Mouse (Mus musculus) forebrain, embryonic 15.5 days (tissue): ENCODE data around the gene Rxrb. TPM values are rescaled to one million over a fixed set of nuclear protein-coding genes. Genes with fewer than 3 reads are reported as not detected.

Experiments used
- ATAC-seq: fragments of 200-750 bp; cut with Nextera tagmentation; replicated peaks from 2 replicates; pipeline ENCODE4 v1.8.0; 2017; ENCODE audit warnings: mild to moderate bottlenecking, moderate TSS enrichment, moderate library complexity
- H3K27ac ChIP-seq: fragments of 300-500 bp; sonication (generic); replicated peaks from 2 replicates; pipeline ENCODE4 v1.5.1; 2015; ENCODE audit warnings: mild to moderate bottlenecking, inconsistent platforms
- H3K27me3 ChIP-seq: fragments of 300-500 bp; sonication (generic); 2 replicates; pipeline ENCODE4 v1.6.1; 2015; ENCODE audit warnings: inconsistent platforms
- H3K36me3 ChIP-seq: fragments of 300-500 bp; sonication (generic); 2 replicates; pipeline ENCODE4 v1.6.1; 2015; ENCODE audit warnings: mild to moderate bottlenecking, inconsistent platforms
- H3K4me1 ChIP-seq: fragments of 300-500 bp; sonication (generic); 2 replicates; pipeline ENCODE4 v1.6.1; 2015; ENCODE audit warnings: inconsistent platforms
- H3K4me2 ChIP-seq: fragments of 300-500 bp; sonication (generic); replicated peaks from 2 replicates; pipeline ENCODE4 v1.6.1; 2015; ENCODE audit warnings: mild to moderate bottlenecking, inconsistent platforms
- H3K4me3 ChIP-seq: fragments of 300-500 bp; sonication (generic); 2 replicates; pipeline ENCODE4 v1.5.1; 2015; ENCODE audit warnings: mild to moderate bottlenecking, inconsistent platforms
- H3K9ac ChIP-seq: fragments of 300-500 bp; sonication (generic); replicated peaks from 2 replicates; pipeline ENCODE4 v1.6.1; 2015; ENCODE audit warnings: mild to moderate bottlenecking, inconsistent platforms
- H3K9me3 ChIP-seq: fragments of 300-500 bp; sonication (generic); 2 replicates; pipeline ENCODE4 v1.6.1; 2016; ENCODE audit warnings: inconsistent platforms
- WGBS: fragments of 180-500 bp; shearing (Covaris S2); methylation state at CpG from one replicate; pipeline ENCODE4 v1.1.7; 2015; ENCODE audit warnings: mixed read lengths; 5-methylcytosine and 5-hydroxymethylcytosine counted together
- polyA plus RNA-seq: library from polyadenylated mRNA; unstranded; fragments of >200 nt; fragmentation: Nextera tagmentation; extraction: Ambion mirVana; gene quantifications from 2 replicates; pipeline ENCODE4 v1.2.1, GENCODE M21; 2015

Rxrb gene
- polyA plus RNA-seq, 1 experiment from 2014 or later, result 64.5 TPM

DNA sequence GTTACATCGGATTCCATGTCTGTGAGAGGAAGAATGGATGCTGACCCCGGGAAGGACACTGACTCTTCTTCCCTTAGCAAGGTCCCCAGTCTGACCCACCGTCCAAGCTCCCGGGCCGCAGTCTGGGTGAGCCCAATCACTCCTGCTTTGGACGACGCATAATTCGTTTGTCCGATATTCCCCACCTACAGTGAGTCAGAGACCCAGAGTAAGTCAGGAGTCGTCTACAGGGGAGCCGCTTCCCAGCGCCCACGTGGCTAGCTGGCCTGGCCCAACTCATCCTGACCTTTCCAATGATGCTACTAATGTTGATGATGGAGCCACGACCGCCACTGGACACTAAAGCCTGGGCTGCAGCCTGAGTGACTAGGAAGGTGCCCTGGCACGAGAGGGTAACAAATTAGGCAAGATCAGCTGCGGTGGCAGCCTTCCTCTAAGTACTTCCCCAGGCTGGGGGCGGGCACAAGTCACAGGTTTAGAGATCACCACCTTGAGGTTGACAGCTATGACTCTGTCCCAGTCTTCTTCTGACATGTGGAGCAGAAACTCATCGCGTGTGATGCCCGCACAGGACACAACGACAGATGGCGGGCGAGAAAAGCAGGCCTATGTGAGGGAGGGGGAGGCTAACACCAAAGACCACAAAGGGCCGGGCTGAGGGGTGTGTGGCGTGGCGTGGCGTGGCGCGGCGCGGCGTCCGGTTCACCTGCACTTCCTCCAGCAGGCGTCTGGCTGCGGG is 4.5 kb upstream of the Rxrb start:
- Histone ChIP-seq H3K9me3 (no peaks in the 10 kb centered on the region), H3K36me3 (peaks cover 24% of the 10 kb centered on the region), H3K4me3 (peak overlapping the region; percentile 81), H3K4me1 (peaks cover 73% of the 10 kb centered on the region), H3K27me3 (no peaks in the 10 kb centered on the region), H3K27ac (peak overlapping the region; percentile 98), H3K4me2 (peak overlapping the region; percentile 90), H3K9ac (peak overlapping the region; percentile 74)
- WGBS, result 4% methylated on average over 36 of the region's 36 CpGs
- no peak for ATAC-seq

DNA sequence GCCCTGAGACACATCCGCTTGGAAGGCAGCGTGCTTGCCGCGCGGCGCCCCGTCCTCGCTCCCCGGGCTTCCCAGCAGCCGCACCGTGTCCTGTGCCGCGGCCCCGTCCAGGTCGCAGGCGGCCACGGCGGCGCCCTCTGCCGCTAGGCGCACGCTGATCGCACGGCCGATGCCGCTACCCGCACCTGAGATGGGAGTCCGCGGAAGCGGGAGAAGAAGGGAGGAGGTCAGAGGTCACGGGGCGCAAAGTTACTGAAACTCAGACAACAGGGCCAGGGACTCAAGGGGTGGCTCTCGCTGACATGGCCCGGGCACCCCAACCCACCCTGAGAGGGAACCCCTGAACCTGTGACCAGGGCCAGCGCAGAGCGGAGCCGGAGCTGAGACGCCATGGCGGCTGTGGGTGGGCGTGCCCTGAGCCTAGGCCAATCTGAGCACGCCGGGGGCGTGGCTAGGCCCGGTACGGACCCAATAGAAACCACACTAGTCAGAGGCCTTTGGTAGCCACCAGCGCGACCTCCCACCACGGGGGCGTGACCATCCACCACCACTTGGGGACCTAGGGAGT is 3.9 kb upstream of the Rxrb start, which contains the start of gene H2-Ke6:
Gene H2-Ke6, minus strand, starts transcription at position 405 of the 568 bp plus-strand sequence.
- Histone ChIP-seq H3K9ac (peak within 1 kb of the TSS; percentile 74), H3K4me1 (peaks cover 77% of the 10 kb centered on the region), H3K36me3 (peaks cover 24% of the 10 kb centered on the region), H3K27ac (peak within 1 kb of the TSS; percentile 98), H3K4me2 (peak within 1 kb of the TSS; percentile 90), H3K9me3 (no peaks in the 10 kb centered on the region), H3K4me3 (peak within 1 kb of the TSS; percentile 81), H3K27me3 (no peaks in the 10 kb centered on the region)
- WGBS, result under 1% methylated on average over 41 of the region's 49 CpGs
- peak; percentile 69 for ATAC-seq

DNA sequence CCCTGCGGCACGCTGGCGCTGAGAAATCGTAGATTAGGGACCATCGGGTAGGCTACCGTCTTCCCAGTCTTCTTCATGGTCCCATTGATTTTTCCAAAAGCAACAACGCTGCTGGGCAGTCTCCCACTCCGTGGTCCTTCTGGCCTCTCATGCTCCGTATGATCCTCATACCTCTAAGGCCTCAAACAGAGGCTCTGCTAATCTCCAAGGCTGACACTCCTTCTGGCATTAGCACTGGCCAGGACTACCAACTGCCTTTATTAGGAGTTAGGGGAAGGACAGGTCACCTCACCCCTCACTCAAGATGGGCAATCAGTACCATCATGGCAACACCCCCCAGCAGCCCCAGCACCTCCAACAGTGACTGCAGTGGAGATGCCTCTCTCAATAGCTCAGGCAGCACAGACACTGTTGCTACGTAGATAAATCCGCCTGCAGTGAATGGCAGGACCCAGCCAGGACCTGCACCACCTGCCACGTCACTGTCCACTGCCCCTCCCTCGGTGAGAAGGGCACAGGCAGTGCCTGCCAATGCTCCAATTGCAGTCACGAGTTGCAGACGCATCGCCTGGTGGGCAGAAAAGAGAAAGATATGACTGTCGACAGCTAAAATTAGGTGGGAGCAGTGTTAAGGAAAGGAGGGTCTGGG is 3.0 kb upstream of the Rxrb start:
- peak overlapping the region; percentile 98 for H3K27ac ChIP-seq
- H3K9ac ChIP-seq, result peak overlapping the region; percentile 74; the same call in 1 of the 2 replicates
- H3K4me2 ChIP-seq, result peak overlapping the region; percentile 90
- peaks cover 21% of the 10 kb centered on the region for H3K36me3 ChIP-seq
- H3K4me1 ChIP-seq, result peaks cover 78% of the 10 kb centered on the region
- H3K4me3 ChIP-seq, result peak overlapping the region; percentile 81
- WGBS, result 43% methylated on average over 17 of the region's 17 CpGs
- no peaks in the 10 kb centered on the region for H3K9me3 ChIP-seq
- no peak for ATAC-seq
- no peaks in the 10 kb centered on the region for H3K27me3 ChIP-seq

- no peak overlapping the region for H3K27ac ChIP-seq
- H3K9me3 ChIP-seq, result no peaks in the 10 kb centered on the region
- 86% methylated on average over 18 of the region's 18 CpGs for WGBS
- peak overlapping the region; percentile 94 for H3K4me2 ChIP-seq
- H3K4me3 ChIP-seq, result 0 out of 2 replicates have a peak overlapping the region, but pooled peaks have one; percentile 85
- H3K27me3 ChIP-seq, result no peaks in the 10 kb centered on the region
- ATAC-seq, result no peak
- no peak overlapping the region for H3K9ac ChIP-seq
- peaks cover 22% of the 10 kb centered on the region for H3K36me3 ChIP-seq
- H3K4me1 ChIP-seq, result peaks cover 77% of the 10 kb centered on the region
Measured at GRCm38 (mm10) chr17:34029150-34029889, 2.3 kb upstream of the Rxrb start.

- peak overlapping the region; percentile 85 for H3K4me3 ChIP-seq
- no peaks in the 10 kb centered on the region for H3K27me3 ChIP-seq
- no peak overlapping the region for H3K27ac ChIP-seq
- H3K9me3 ChIP-seq, result no peaks in the 10 kb centered on the region
- H3K36me3 ChIP-seq, result peaks cover 27% of the 10 kb centered on the region
- H3K4me2 ChIP-seq, result peak overlapping the region; percentile 94
- peak overlapping the region; percentile 88 for H3K9ac ChIP-seq
- no peak for ATAC-seq
- WGBS, result 69% methylated on average over 21 of the region's 21 CpGs
- H3K4me1 ChIP-seq, result peaks cover 76% of the 10 kb centered on the region
Measured at GRCm38 (mm10) chr17:34029890-34030595, 1.6 kb upstream of the Rxrb start.

DNA sequence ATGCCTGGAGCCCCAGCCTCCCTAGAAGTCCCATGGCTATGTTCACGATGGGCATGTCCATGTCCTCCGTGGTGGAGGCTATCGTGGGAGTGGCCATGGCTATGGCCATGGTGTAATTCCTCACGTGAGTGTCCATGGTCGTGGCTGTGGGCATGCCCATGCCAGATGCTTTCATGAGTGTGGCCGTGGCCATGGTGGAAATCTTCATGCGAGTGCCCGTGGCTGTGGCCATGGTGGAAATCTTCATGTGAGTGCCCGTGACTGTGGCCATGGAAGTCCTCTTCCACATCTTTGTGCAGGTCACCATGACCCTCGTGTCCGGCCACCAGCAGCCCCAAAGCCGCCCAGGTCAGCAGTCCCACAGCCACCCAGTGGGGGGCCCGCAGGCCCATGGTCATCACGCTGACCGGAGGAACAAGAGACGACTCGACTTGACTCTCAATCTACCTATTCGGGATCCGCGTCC is 718 bp upstream of the Rxrb start:
- H3K36me3 ChIP-seq, result peaks cover 34% of the 10 kb centered on the region
- peak overlapping the region; percentile 85 for H3K4me3 ChIP-seq
- ATAC-seq, result no peak
- peak overlapping the region; percentile 98 for H3K27ac ChIP-seq
- H3K27me3 ChIP-seq, result no peaks in the 10 kb centered on the region
- H3K4me1 ChIP-seq, result peaks cover 67% of the 10 kb centered on the region
- peak overlapping the region; percentile 94 for H3K4me2 ChIP-seq
- 5% methylated on average over 20 of the region's 20 CpGs for WGBS
- H3K9me3 ChIP-seq, result no peaks in the 10 kb centered on the region
- H3K9ac ChIP-seq, result peak overlapping the region; percentile 88

DNA sequence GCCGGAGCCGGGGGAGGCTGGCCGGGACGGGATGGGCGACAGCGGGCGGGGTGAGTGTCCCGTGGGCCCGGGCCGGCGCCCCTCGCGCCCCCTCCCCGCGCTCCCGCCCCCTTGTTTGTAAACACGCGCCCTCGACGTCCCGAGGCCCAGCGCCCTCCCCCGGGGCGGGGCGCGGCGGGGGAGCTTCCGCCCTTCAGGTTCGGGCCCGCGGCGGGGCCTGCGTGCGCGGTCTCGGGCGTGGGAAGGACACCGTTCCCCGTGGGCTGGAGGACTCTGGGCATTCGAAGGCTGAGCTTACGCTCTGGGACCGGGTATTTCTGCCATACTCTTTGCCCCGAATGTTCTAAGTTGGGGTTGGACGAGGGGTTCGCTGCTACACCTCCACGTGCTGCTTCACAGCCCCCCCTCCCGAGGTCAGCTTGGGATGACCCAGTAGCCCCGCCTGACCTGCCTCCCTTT is 591 bp downstream of the Rxrb start:
- Histone ChIP-seq H3K27me3 (no peaks in the 10 kb centered on the region), H3K36me3 (peaks cover 47% of the 10 kb centered on the region), H3K4me3 (peak overlapping the region; percentile 85), H3K4me1 (peaks cover 54% of the 10 kb centered on the region), H3K27ac (peak overlapping the region; percentile 98), H3K9ac (peak overlapping the region; percentile 88), H3K9me3 (no peaks in the 10 kb centered on the region), H3K4me2 (peak overlapping the region; percentile 94)
- WGBS, result under 1% methylated on average over 38 of the region's 48 CpGs
- peak; percentile 4; the same call in 1 of the 2 replicates for ATAC-seq

GRCm38 (mm10) chr17:34032806-34033205 is 1.2 kb downstream of the Rxrb start:
- H3K27ac ChIP-seq, result peak overlapping the region; percentile 98
- 61% methylated on average over 9 of the region's 9 CpGs for WGBS

GRCm38 (mm10) chr17:34033441-34033840 is 1.8 kb downstream of the Rxrb start:
- Histone ChIP-seq H3K4me2 (no peak overlapping the region; the same call in 1 of the 2 replicates), H3K27ac (no peak overlapping the region), H3K4me1 (peaks cover 51% of the 10 kb centered on the region), H3K9ac (no peak overlapping the region), H3K4me3 (no peak overlapping the region), H3K9me3 (no peaks in the 10 kb centered on the region), H3K27me3 (no peaks in the 10 kb centered on the region), H3K36me3 (peaks cover 54% of the 10 kb centered on the region)
- no peak for ATAC-seq
- 91% methylated on average over 9 of the region's 9 CpGs for WGBS

More at GRCm38 (mm10) chr17:34032806-34033205, 1.2 kb downstream of the Rxrb start:
- ATAC-seq, result no peak
- Histone ChIP-seq H3K4me3 (peak overlapping the region; percentile 85), H3K36me3 (peaks cover 53% of the 10 kb centered on the region), H3K27me3 (no peaks in the 10 kb centered on the region), H3K9ac (peak overlapping the region; percentile 88), H3K9me3 (no peaks in the 10 kb centered on the region), H3K4me1 (peaks cover 51% of the 10 kb centered on the region), H3K4me2 (peak overlapping the region; percentile 94)

DNA sequence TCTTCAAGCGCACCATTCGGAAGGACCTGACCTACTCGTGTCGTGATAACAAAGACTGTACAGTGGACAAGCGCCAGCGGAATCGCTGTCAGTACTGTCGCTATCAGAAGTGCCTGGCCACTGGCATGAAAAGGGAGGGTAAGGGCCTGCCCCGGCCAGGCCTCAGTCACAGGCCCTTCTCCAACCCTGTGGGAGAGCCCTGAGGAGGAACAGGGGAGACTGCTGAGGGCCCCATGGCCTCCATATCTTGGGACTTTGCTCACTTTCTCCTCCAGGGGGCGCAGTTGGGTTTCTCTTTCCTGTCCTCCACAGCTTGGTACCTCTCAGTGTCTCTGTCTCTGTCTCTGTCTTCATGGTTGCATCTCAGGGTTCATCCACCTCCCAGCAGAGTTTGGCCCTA is 2.5 kb downstream of the Rxrb start:
- Histone ChIP-seq H3K9me3 (no peaks in the 10 kb centered on the region), H3K27me3 (no peaks in the 10 kb centered on the region), H3K4me3 (no peak overlapping the region), H3K9ac (no peak overlapping the region), H3K27ac (no peak overlapping the region), H3K4me1 (peaks cover 51% of the 10 kb centered on the region), H3K36me3 (peaks cover 47% of the 10 kb centered on the region), H3K4me2 (no peak overlapping the region)
- 73% methylated on average over 10 of the region's 10 CpGs for WGBS
- ATAC-seq, result no peak

GRCm38 (mm10) chr17:34035517-34035916 is 3.9 kb downstream of the Rxrb start:
- H3K36me3 ChIP-seq, result peaks cover 36% of the 10 kb centered on the region
- 91% methylated on average over 9 of the region's 9 CpGs for WGBS
- no peak overlapping the region for H3K4me2 ChIP-seq
- H3K4me1 ChIP-seq, result peaks cover 49% of the 10 kb centered on the region
- no peak overlapping the region for H3K9ac ChIP-seq
- H3K9me3 ChIP-seq, result no peaks in the 10 kb centered on the region
- no peak overlapping the region for H3K4me3 ChIP-seq
- H3K27ac ChIP-seq, result no peak overlapping the region
- no peaks in the 10 kb centered on the region for H3K27me3 ChIP-seq
- no peak for ATAC-seq
